Mouse (Mus musculus) limb, embryonic 14.5 days (tissue): ENCODE data around the gene Xbp1. TPM values are rescaled to one million over a fixed set of nuclear protein-coding genes. Genes with fewer than 3 reads are reported as not detected.

ENCODE experiments used
- ATAC-seq: fragments of 200-750 bp; cut with Nextera tagmentation; 2 replicates; pipeline ENCODE4 v1.8.0; 2017; ENCODE audit warnings: low read depth, moderate number of reproducible peaks, moderate TSS enrichment; ENCODE audit not compliant: low FRiP score
- DNase-seq: peaks from one replicate; pipeline ENCODE4 v3.0.0-alpha.2; 2015; ENCODE audit warnings: low spot score
- H3K27ac ChIP-seq: fragments of 300-500 bp; sonication (generic); replicated peaks from 2 replicates; pipeline ENCODE4 v1.5.1; 2014; ENCODE audit warnings: low read depth, mild to moderate bottlenecking, low read length, moderate library complexity, mixed read lengths
- H3K27me3 ChIP-seq: fragments of 300-500 bp; sonication (generic); 2 replicates; pipeline ENCODE4 v1.6.1; 2014; ENCODE audit warnings: low read length, mixed read lengths; ENCODE audit not compliant: control insufficient read depth, insufficient read depth
- H3K36me3 ChIP-seq: fragments of 300-500 bp; sonication (generic); 2 replicates; pipeline ENCODE4 v1.6.1; 2014; ENCODE audit warnings: mild to moderate bottlenecking, low read length, moderate library complexity, mixed read lengths; ENCODE audit not compliant: control insufficient read depth, insufficient read depth
- H3K4me1 ChIP-seq: fragments of 300-500 bp; sonication (generic); 2 replicates; pipeline ENCODE4 v1.6.1; 2014; ENCODE audit warnings: antibody characterized with exemption, low read length, mixed read lengths; ENCODE audit not compliant: control insufficient read depth, insufficient read depth
- H3K4me2 ChIP-seq: fragments of 300-500 bp; sonication (generic); replicated peaks from 2 replicates; pipeline ENCODE4 v1.6.1; 2014; ENCODE audit warnings: low read depth, mild to moderate bottlenecking, low read length, moderate library complexity; ENCODE audit not compliant: severe bottlenecking
- H3K4me3 ChIP-seq: fragments of 300-500 bp; sonication (generic); replicated peaks from 2 replicates; pipeline ENCODE4 v1.5.1; 2014; ENCODE audit warnings: low read length
- H3K9ac ChIP-seq: fragments of 300-500 bp; sonication (generic); 2 replicates; pipeline ENCODE4 v1.6.1; 2014; ENCODE audit warnings: mild to moderate bottlenecking, low read depth, low read length, moderate library complexity; ENCODE audit not compliant: severe bottlenecking
- H3K9me3 ChIP-seq: fragments of 300-500 bp; sonication (generic); 2 replicates; pipeline ENCODE4 v1.6.1; 2016; ENCODE audit warnings: low read length; ENCODE audit not compliant: control insufficient read depth
- POLR2A ChIP-seq: fragments of 200-500 bp; IDR thresholded peaks from 2 replicates; pipeline ENCODE4 v1.8.0; 2012; ENCODE audit warnings: inconsistent platforms, mild to moderate bottlenecking, moderate library complexity, borderline replicate concordance; ENCODE audit not compliant: insufficient read depth, insufficient read length; ENCODE audit errors: extremely low read depth
- WGBS: fragments of 180-500 bp; shearing (Covaris S2); extraction: QIAGEN DNeasy Blood & Tissue Kit; methylation state at CpG from one replicate; pipeline ENCODE4 v1.1.7; 2014; 5-methylcytosine and 5-hydroxymethylcytosine counted together
- polyA plus RNA-seq, 2 experiments: library from polyadenylated mRNA; depleted of rRNA in 1 of 2; stranded (reverse) in 1 of 2; unstranded in 1 of 2; fragments of >200 nt; fragmentation: Nextera tagmentation in 1 of 2; extraction: Ambion mirVana in 1 of 2; gene quantifications; 2 replicates each; pipeline versions ENCODE4 v1.2.1 to v1.2.3; 2012 to 2014

Gene Xbp1
- polyA plus RNA-seq, 2 experiments, result 97.3 to 200 TPM

- H3K9ac ChIP-seq, result no peak overlapping the region
- WGBS, result 81% methylated on average over 9 of the region's 9 CpGs
Measured at GRCm38 (mm10) chr11:5498422-5498821, 22.0 kb upstream of the Xbp1 start.

GRCm38 (mm10) chr11:5498931-5499661 is 21.4 kb upstream of the Xbp1 start:
- Histone ChIP-seq H3K4me3 (no peak overlapping the region), H3K27me3 (no peaks in the 10 kb centered on the region), H3K4me2 (no peak overlapping the region), H3K36me3 (no peaks in the 10 kb centered on the region), H3K9me3 (no peaks in the 10 kb centered on the region), H3K4me1 (no peaks in the 10 kb centered on the region), H3K27ac (no peak overlapping the region), H3K9ac (no peak overlapping the region)
- TF ChIP-seq POLR2A, result no peak
- 77% methylated on average over 13 of the region's 13 CpGs for WGBS
- no peak for DNase-seq
- no peak for ATAC-seq

More at GRCm38 (mm10) chr11:5498422-5498821, 22.0 kb upstream of the Xbp1 start:
- Histone ChIP-seq H3K27me3 (no peaks in the 10 kb centered on the region), H3K4me3 (no peak overlapping the region), H3K9me3 (no peaks in the 10 kb centered on the region), H3K27ac (no peak overlapping the region), H3K36me3 (no peaks in the 10 kb centered on the region), H3K4me2 (no peak overlapping the region), H3K4me1 (no peaks in the 10 kb centered on the region)
- no peak for DNase-seq
- TF ChIP-seq POLR2A, result no peak
- ATAC-seq, result no peak

DNA sequence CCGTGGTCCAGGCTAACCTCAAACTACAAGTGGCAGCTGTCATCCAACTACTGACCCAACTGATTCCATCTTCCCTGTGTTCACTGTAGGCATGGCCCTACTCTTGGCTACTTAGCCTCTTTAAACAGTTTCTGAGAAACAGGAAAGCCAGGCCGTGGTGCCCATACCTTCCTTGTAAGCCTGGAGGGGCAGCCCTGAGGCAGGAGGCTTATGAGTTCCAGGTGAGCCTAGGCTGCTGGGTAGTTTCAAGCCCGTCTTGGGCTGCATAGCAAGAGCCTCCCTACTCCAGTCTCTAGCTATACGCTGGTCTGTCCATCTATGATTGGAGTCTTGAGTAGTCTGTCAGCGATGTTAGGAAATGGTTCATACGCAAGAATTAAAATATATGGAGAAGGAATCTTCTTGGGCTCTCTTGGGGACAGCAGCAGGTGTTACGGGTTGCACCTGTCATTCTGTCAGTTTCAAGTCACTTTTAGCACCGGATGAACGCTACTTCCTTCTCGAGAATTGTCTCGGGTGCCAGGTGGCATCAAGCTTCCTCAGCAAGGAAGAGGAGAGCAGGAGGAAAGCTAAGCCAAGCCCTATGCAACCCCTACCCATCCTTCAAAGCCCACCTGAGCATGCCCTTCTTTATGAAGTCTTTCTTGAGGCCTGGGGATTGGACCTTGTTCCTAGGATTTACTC is 20.4 kb upstream of the Xbp1 start:
- H3K4me2 ChIP-seq, result no peak overlapping the region
- H3K4me1 ChIP-seq, result no peaks in the 10 kb centered on the region
- 77% methylated on average over 11 of the region's 11 CpGs for WGBS
- ATAC-seq, result no peak
- H3K4me3 ChIP-seq, result no peak overlapping the region
- no peaks in the 10 kb centered on the region for H3K36me3 ChIP-seq
- H3K27ac ChIP-seq, result no peak overlapping the region
- no peaks in the 10 kb centered on the region for H3K9me3 ChIP-seq
- TF ChIP-seq POLR2A, result no peak
- no peak for DNase-seq
- H3K9ac ChIP-seq, result no peak overlapping the region
- no peaks in the 10 kb centered on the region for H3K27me3 ChIP-seq

DNA sequence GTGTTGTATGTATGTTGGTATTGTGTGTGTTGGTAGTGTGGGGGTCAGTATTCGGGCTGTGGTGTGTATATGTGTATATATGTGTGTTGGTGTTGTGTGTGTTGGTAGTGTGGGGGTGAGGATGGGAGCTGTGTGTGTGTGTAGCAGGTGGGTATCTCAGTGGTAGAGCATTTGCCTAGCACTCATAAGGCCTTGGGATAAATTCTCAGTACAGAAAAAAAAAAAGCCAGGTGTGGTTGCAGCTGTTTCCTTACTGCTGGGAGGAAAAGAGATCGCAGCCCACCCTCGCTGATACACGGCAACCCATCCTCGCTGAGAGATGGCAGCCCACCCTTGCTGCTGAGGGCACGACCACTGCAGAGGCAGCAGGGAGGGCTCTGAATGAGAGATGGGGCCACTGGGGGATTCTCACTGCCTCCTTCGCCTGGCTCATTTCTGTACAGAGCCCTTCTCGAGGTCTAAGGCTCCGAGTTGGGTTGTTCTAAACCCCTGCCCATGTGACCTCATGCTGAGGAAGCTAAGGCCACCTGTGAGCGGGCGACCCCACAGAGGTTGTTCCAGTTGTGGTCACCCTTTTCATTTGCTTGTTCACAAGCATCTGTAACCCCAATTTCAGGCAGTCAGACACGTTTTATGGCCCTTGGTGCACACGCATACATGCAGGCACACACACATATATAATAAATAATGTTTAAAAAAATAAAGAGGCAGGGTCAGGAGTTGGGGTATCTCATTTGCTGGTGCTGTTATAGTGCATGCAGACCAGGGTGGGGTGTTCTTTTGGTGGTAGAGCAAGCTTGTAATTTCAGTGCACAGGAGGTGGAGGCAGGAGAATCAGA is 19.3 kb upstream of the Xbp1 start:
- Histone ChIP-seq H3K27ac (no peak overlapping the region), H3K27me3 (no peaks in the 10 kb centered on the region), H3K9ac (no peak overlapping the region), H3K4me3 (no peak overlapping the region), H3K4me1 (no peaks in the 10 kb centered on the region), H3K9me3 (no peaks in the 10 kb centered on the region), H3K4me2 (no peak overlapping the region), H3K36me3 (no peaks in the 10 kb centered on the region)
- ATAC-seq (no peak), DNase-seq (no peak)
- TF ChIP-seq POLR2A, result no peak
- WGBS, result 75% methylated on average over 13 of the region's 13 CpGs

DNA sequence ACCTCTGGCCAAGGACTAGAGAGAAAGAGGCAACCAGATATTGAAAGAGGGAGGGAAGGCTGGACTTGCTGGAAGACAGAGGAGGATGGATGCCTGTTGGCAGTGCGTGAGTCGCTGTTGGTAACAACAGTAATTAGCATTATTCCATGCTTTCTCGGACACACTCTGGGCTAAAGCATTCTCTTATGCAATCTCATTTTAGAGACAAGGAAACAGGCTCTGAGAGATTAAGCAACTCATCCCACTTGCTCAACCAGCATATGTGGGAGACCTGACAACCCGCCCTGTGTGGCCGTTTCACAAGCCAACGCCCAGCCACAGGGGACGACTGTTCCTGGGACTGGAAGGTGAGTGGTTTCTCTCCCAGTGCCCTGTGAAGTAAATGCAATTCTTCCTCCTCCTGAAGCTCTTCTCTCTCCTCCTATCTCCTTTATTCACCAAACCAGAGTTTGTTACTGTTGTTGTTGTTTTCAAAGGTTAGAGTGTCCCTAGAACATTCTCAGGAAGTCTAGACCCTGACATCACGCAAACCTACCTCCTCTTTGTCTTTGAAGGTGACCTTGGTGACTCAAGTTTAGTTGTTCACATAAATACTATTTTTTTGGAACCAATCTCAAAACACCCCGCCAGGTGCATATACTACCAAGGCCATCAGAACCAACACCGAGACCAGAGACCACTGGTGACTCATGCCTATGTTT is 18.0 kb upstream of the Xbp1 start:
- ATAC-seq (no peak), DNase-seq (no peak)
- no peak for TF ChIP-seq POLR2A
- no peak overlapping the region for H3K9ac ChIP-seq
- no peaks in the 10 kb centered on the region for H3K9me3 ChIP-seq
- no peaks in the 10 kb centered on the region for H3K27me3 ChIP-seq
- H3K36me3 ChIP-seq, result no peaks in the 10 kb centered on the region
- no peak overlapping the region for H3K27ac ChIP-seq
- H3K4me3 ChIP-seq, result no peak overlapping the region
- no peaks in the 10 kb centered on the region for H3K4me1 ChIP-seq
- no peak overlapping the region for H3K4me2 ChIP-seq
- 87% methylated on average over 10 of the region's 10 CpGs for WGBS
